Mouse (Mus musculus) MEL (cell line): ENCODE results near the gene Angpt4. TPM values are rescaled to one million over a fixed set of nuclear protein-coding genes. Genes with fewer than 3 reads are reported as not detected.

Source experiments
- DNase-seq: peaks from one replicate; pipeline ENCODE4 v3.0.0; 2011; ENCODE audit warnings: low read depth, low spot score
- H3K27ac ChIP-seq: 2 replicates; pipeline ENCODE4 v1.5.1; 2012; ENCODE audit warnings: low read depth, mild to moderate bottlenecking, control low read depth, low read length, moderate library complexity; ENCODE audit not compliant: control insufficient read depth
- H3K27me3 ChIP-seq, 2 experiments: fragments of 150-350 bp in 1 of 2; sonication (generic) in 1 of 2; 2 replicates each; pipeline ENCODE4 v1.6.1; 2012; ENCODE audit warnings: low read length in 2 of 2, mild to moderate bottlenecking in 2 of 2, improper control_type of control experiment in 1 of 2, moderate library complexity in 1 of 2; ENCODE audit not compliant: insufficient read depth in 2 of 2, control insufficient read depth in 1 of 2
- H3K36me3 ChIP-seq, 2 experiments: 2 replicates each; pipeline ENCODE4 v1.6.1; 2012 to 2014; ENCODE audit warnings: low read length in 2 of 2, improper control_type of control experiment in 1 of 2, inconsistent platforms in 1 of 2, mild to moderate bottlenecking in 1 of 2; ENCODE audit not compliant: insufficient read depth in 2 of 2, control insufficient read depth in 1 of 2
- H3K4me1 ChIP-seq, 2 experiments: fragments of 150-350 bp in 1 of 2; sonication (generic) in 1 of 2; 2 replicates each; pipeline ENCODE4 v1.6.1; 2012; ENCODE audit warnings: low read length in 2 of 2, improper control_type of control experiment in 1 of 2, mild to moderate bottlenecking in 1 of 2; ENCODE audit not compliant: insufficient read depth in 2 of 2, control insufficient read depth in 1 of 2
- H3K4me3 ChIP-seq, 2 experiments: fragments of 150-350 bp in 1 of 2; sonication (generic) in 1 of 2; 2 replicates each; pipeline ENCODE4 v1.5.1; 2012; ENCODE audit warnings: low read depth in 2 of 2, low read length in 2 of 2, mild to moderate bottlenecking in 2 of 2, moderate library complexity in 2 of 2, control low read depth in 1 of 2, improper control_type of control experiment in 1 of 2; ENCODE audit not compliant: control insufficient read depth in 1 of 2, insufficient read depth in 1 of 2
- H3K79me2 ChIP-seq: 2 replicates; pipeline ENCODE4 v1.6.1; 2012; ENCODE audit warnings: mild to moderate bottlenecking, low read length, moderate library complexity; ENCODE audit not compliant: control insufficient read depth, poor library complexity, insufficient read depth
- H3K9ac ChIP-seq: 2 replicates; pipeline ENCODE4 v1.6.1; 2012; ENCODE audit warnings: low read depth, mild to moderate bottlenecking, control low read depth, low read length, moderate library complexity; ENCODE audit not compliant: control insufficient read depth, poor library complexity, severe bottlenecking
- H3K9me3 ChIP-seq: fragments of 150-350 bp; sonication (generic); replicated peaks from 2 replicates; pipeline ENCODE4 v1.6.1; 2012; ENCODE audit warnings: mild to moderate bottlenecking, low read length, improper control_type of control experiment, moderate library complexity; ENCODE audit not compliant: insufficient read depth
- CHD1 ChIP-seq: IDR thresholded peaks from 2 replicates; pipeline ENCODE4 v1.6.1; 2012; ENCODE audit warnings: low read depth, mild to moderate bottlenecking, inconsistent platforms, low read length, improper control_type of control experiment
- HCFC1 ChIP-seq: IDR thresholded peaks from 2 replicates; pipeline ENCODE4 v1.6.1; 2012; ENCODE audit warnings: low read depth, mild to moderate bottlenecking, inconsistent platforms, low read length, improper control_type of control experiment, moderate library complexity
- MAZ ChIP-seq: IDR thresholded peaks from 2 replicates; pipeline ENCODE4 v1.6.1; 2012; ENCODE audit warnings: low read depth, mild to moderate bottlenecking, inconsistent platforms, low read length, improper control_type of control experiment
- MXI1 ChIP-seq: IDR thresholded peaks from 2 replicates; pipeline ENCODE4 v1.6.1; 2011; ENCODE audit warnings: mild to moderate bottlenecking, low read depth, low read length, improper control_type of control experiment
- MYC ChIP-seq: IDR thresholded peaks from 2 replicates; pipeline ENCODE4 v1.6.1; 2011; ENCODE audit warnings: low read depth, mild to moderate bottlenecking, low read length, improper control_type of control experiment, moderate library complexity
- NELFE ChIP-seq: IDR thresholded peaks from 2 replicates; pipeline ENCODE4 v1.6.1; 2011; ENCODE audit warnings: low read depth, low read length, improper control_type of control experiment
- POLR2A ChIP-seq, 2 experiments: IDR thresholded peaks; 2 replicates each; pipeline ENCODE4 v1.6.1; 2011 to 2012; ENCODE audit warnings: low read length in 2 of 2, mild to moderate bottlenecking in 2 of 2, control low read depth in 1 of 2, improper control_type of control experiment in 1 of 2, low read depth in 1 of 2, moderate library complexity in 1 of 2; ENCODE audit not compliant: control insufficient read depth in 1 of 2, insufficient read depth in 1 of 2, poor library complexity in 1 of 2
- POLR2AphosphoS2 ChIP-seq: IDR thresholded peaks from 2 replicates; pipeline ENCODE4 v1.6.1; 2011; ENCODE audit warnings: low read length, improper control_type of control experiment
- POLR2AphosphoS5 ChIP-seq: IDR thresholded peaks from 2 replicates; pipeline ENCODE4 v1.6.1; 2012; ENCODE audit warnings: low read depth, borderline replicate concordance, mild to moderate bottlenecking, inconsistent platforms, low read length, moderate library complexity, mixed read lengths
- RCOR1 ChIP-seq: IDR thresholded peaks from 2 replicates; pipeline ENCODE4 v1.6.1; 2012; ENCODE audit warnings: low read depth, mild to moderate bottlenecking, inconsistent platforms, low read length, improper control_type of control experiment
- SIN3A ChIP-seq: IDR thresholded peaks from 2 replicates; pipeline ENCODE4 v1.6.1; 2012; ENCODE audit warnings: low read length, improper control_type of control experiment, inconsistent platforms
- SMC3 ChIP-seq: IDR thresholded peaks from 2 replicates; pipeline ENCODE4 v1.6.1; 2011; ENCODE audit warnings: low read depth, low read length, improper control_type of control experiment
- TAL1 ChIP-seq: IDR thresholded peaks from 2 replicates; pipeline ENCODE4 v1.6.1; 2012; ENCODE audit warnings: mild to moderate bottlenecking, inconsistent platforms, low read length, moderate library complexity, mixed read lengths
- TCF12 ChIP-seq: IDR thresholded peaks from 2 replicates; pipeline ENCODE4 v1.6.1; 2014; ENCODE audit warnings: low read depth, mild to moderate bottlenecking, inconsistent platforms, low read length, improper control_type of control experiment, moderate library complexity
- UBTF ChIP-seq: IDR thresholded peaks from 2 replicates; pipeline ENCODE4 v1.6.1; 2012; ENCODE audit warnings: low read depth, mild to moderate bottlenecking, inconsistent platforms, low read length, improper control_type of control experiment, moderate library complexity, borderline replicate concordance; ENCODE audit not compliant: insufficient read depth
- ZC3H11A ChIP-seq: IDR thresholded peaks from 2 replicates; pipeline ENCODE4 v1.6.1; 2012; ENCODE audit warnings: low read depth, mild to moderate bottlenecking, inconsistent platforms, low read length, improper control_type of control experiment
- ZKSCAN1 ChIP-seq: IDR thresholded peaks from 2 replicates; pipeline ENCODE4 v1.6.1; 2012; ENCODE audit warnings: low read depth, mild to moderate bottlenecking, inconsistent platforms, low read length, improper control_type of control experiment, moderate library complexity
- ZNF384 ChIP-seq: IDR thresholded peaks from 2 replicates; pipeline ENCODE4 v1.6.1; 2012; ENCODE audit warnings: low read depth, mild to moderate bottlenecking, inconsistent platforms, low read length, improper control_type of control experiment
- polyA plus RNA-seq, 2 experiments: library from polyadenylated mRNA; stranded (reverse) in 1 of 2; unstranded in 1 of 2; fragments of >175 nt in 1 of 2; fragments of >200 nt in 1 of 2; gene quantifications; 2 replicates each; pipeline versions ENCODE4 v1.2.1 to v1.2.4; 2012; ENCODE audit warnings: low replicate concordance in 2 of 2, low read depth in 1 of 2; ENCODE audit not compliant: insufficient read length in 2 of 2, insufficient read depth in 1 of 2, missing spikeins in 1 of 2
- total RNA-seq: library from RNA; depleted of rRNA; stranded (reverse); fragments of 300-350 nt; gene quantifications from 2 replicates; pipeline ENCODE4 v1.2.3, GENCODE M21; 2012

Angpt4 gene
- total and polyA plus RNA-seq, 3 experiments, result not detected

- no peak overlapping the region for H3K27ac ChIP-seq
- peaks cover 0 to 2% of the 10 kb centered on the region in 2 experiments; a peak in 1 of 4 replicates for H3K27me3 ChIP-seq
- H3K9ac ChIP-seq, result no peak overlapping the region
- no peak for TF ChIP-seq MYC
- TF ChIP-seq RCOR1, result no peak
- no peak for TF ChIP-seq SIN3A
- no peaks in the 10 kb centered on the region for H3K79me2 ChIP-seq
- no peaks in the 10 kb centered on the region for H3K9me3 ChIP-seq
- peak; percentile 9 for DNase-seq
- no peak overlapping the region for H3K4me3 ChIP-seq
- no peaks in the 10 kb centered on the region for H3K36me3 ChIP-seq
- no peaks in the 10 kb centered on the region for H3K4me1 ChIP-seq
Observed at GRCm38 (mm10) chr2:151937893-151938292, 26.9 kb downstream of the Angpt4 start.

GRCm38 (mm10) chr2:151938780-151939200 is 27.8 kb downstream of the Angpt4 start:
- Histone ChIP-seq H3K9ac (no peak overlapping the region), H3K79me2 (no peaks in the 10 kb centered on the region)
- no peak for TF ChIP-seq POLR2AphosphoS5
- no peak for TF ChIP-seq UBTF
- TF ChIP-seq ZNF384, result no peak
- TF ChIP-seq ZKSCAN1, result no peak
- TF ChIP-seq MXI1, result no peak
- no peak for TF ChIP-seq SMC3
- no peak for TF ChIP-seq TAL1
- TF ChIP-seq HCFC1, result no peak

GRCm38 (mm10) chr2:151939651-151940420 is 28.8 kb downstream of the Angpt4 start:
- H3K4me3 ChIP-seq, result no peak overlapping the region
- no peak overlapping the region for H3K27ac ChIP-seq
- no peak overlapping the region for H3K9ac ChIP-seq
- no peaks in the 10 kb centered on the region for H3K36me3 ChIP-seq
- no peaks in the 10 kb centered on the region for H3K4me1 ChIP-seq
- peaks cover 0 to 2% of the 10 kb centered on the region in 2 experiments; a peak in 1 of 4 replicates for H3K27me3 ChIP-seq
- H3K79me2 ChIP-seq, result no peaks in the 10 kb centered on the region
- H3K9me3 ChIP-seq, result no peaks in the 10 kb centered on the region
- no peak for DNase-seq
- no peak for TF ChIP-seq POLR2AphosphoS2
- no peak for TF ChIP-seq MAZ
- no peak for TF ChIP-seq TAL1
- TF ChIP-seq POLR2A (IDR thresholded peaks at IDR 0.05; ENCODE audit: control insufficient read depth in 1 of 2, insufficient read depth in 1 of 2, low read depth in 1 of 2, low read length in 2 of 2, poor library complexity in 1 of 2), result no peak
- no peak for TF ChIP-seq NELFE
- no peak for TF ChIP-seq TCF12
- no peak for TF ChIP-seq ZC3H11A
- no peak for TF ChIP-seq CHD1

More at GRCm38 (mm10) chr2:151938780-151939200, 27.8 kb downstream of the Angpt4 start:
- peaks cover 0 to 2% of the 10 kb centered on the region in 2 experiments; a peak in 1 of 4 replicates for H3K27me3 ChIP-seq
- DNase-seq, result no peak
- no peaks in the 10 kb centered on the region for H3K36me3 ChIP-seq
- no peak overlapping the region for H3K27ac ChIP-seq
- H3K4me3 ChIP-seq, result no peak overlapping the region
- H3K9me3 ChIP-seq, result no peaks in the 10 kb centered on the region
- no peaks in the 10 kb centered on the region for H3K4me1 ChIP-seq
